Mouse (Mus musculus) bone marrow, adult 2 months (tissue): ENCODE results near the gene Foxq1.

Experiments
- CTCF ChIP-seq: fragments of 200-500 bp; IDR thresholded peaks from 2 replicates; pipeline ENCODE4 v1.5.1; 2011; ENCODE audit warnings: low read length, control low read depth; ENCODE audit not compliant: control insufficient read depth, insufficient read depth
- POLR2A ChIP-seq: fragments of 200-500 bp; IDR thresholded peaks from 2 replicates; pipeline ENCODE4 v1.6.1; 2011; ENCODE audit warnings: low read depth, mild to moderate bottlenecking, control low read depth, low read length, borderline replicate concordance; ENCODE audit not compliant: control insufficient read depth

- no peak for TF ChIP-seq CTCF
- TF ChIP-seq POLR2A = no peak
Observed at GRCm38 (mm10) chr13:31599576-31599975, 43.6 kb downstream of the Foxq1 start.
